Mouse (Mus musculus) liver, embryonic 14.5 days (tissue): ENCODE data around the gene Csmd2. TPM values are rescaled to one million over a fixed set of nuclear protein-coding genes. Genes with fewer than 3 reads are reported as not detected.

Experiments
- ATAC-seq: fragments of 200-750 bp; cut with Nextera tagmentation; 2 replicates; pipeline ENCODE4 v1.8.0; 2017; ENCODE audit warnings: moderate number of reproducible peaks, mild to moderate bottlenecking, moderate library complexity; ENCODE audit not compliant: insufficient read depth
- DNase-seq, 3 experiments: peaks; one replicate each; pipeline ENCODE4 v3.0.0-alpha.2; 2012 to 2013; ENCODE audit warnings: low read depth in 3 of 3, low spot score in 3 of 3
- H3K27ac ChIP-seq: fragments of 300-500 bp; sonication (generic); 2 replicates; pipeline ENCODE4 v1.5.1; 2014; ENCODE audit warnings: moderate library complexity, mild to moderate bottlenecking, control low read depth, inconsistent platforms
- H3K27me3 ChIP-seq: fragments of 300-500 bp; sonication (generic); 2 replicates; pipeline ENCODE4 v1.6.1; 2014; ENCODE audit warnings: mild to moderate bottlenecking, low read length, moderate library complexity; ENCODE audit not compliant: control insufficient read depth, insufficient read depth
- H3K36me3 ChIP-seq: fragments of 300-500 bp; sonication (generic); replicated peaks from 2 replicates; pipeline ENCODE4 v1.6.1; 2014; ENCODE audit warnings: low read depth; ENCODE audit not compliant: control insufficient read depth, insufficient read depth
- H3K4me1 ChIP-seq, 2 experiments: fragments of 200-500 bp in 1 of 2; fragments of 300-500 bp in 1 of 2; sonication (generic) in 1 of 2; replicated peaks; 2 replicates each; pipeline ENCODE4 v1.6.1; 2012 to 2014; ENCODE audit warnings: antibody characterized with exemption in 1 of 2, inconsistent platforms in 1 of 2, low read length in 1 of 2; ENCODE audit not compliant: control insufficient read depth in 2 of 2, insufficient read depth in 2 of 2
- H3K4me2 ChIP-seq: fragments of 300-500 bp; sonication (generic); 2 replicates; pipeline ENCODE4 v1.6.1; 2014; ENCODE audit warnings: low read depth, mild to moderate bottlenecking, control low read depth, moderate library complexity
- H3K4me3 ChIP-seq, 2 experiments: fragments of 200-500 bp in 1 of 2; fragments of 300-500 bp in 1 of 2; sonication (generic) in 1 of 2; 2 replicates each; pipeline ENCODE4 v1.5.1; 2012 to 2014; ENCODE audit warnings: low read depth in 2 of 2, low read length in 2 of 2, mild to moderate bottlenecking in 2 of 2, control low read depth in 1 of 2, inconsistent platforms in 1 of 2, moderate library complexity in 1 of 2; ENCODE audit not compliant: insufficient read depth in 1 of 2
- H3K9ac ChIP-seq: fragments of 300-500 bp; sonication (generic); replicated peaks from 2 replicates; pipeline ENCODE4 v1.6.1; 2014; ENCODE audit warnings: mild to moderate bottlenecking, control low read depth, moderate library complexity
- H3K9me3 ChIP-seq: fragments of 300-500 bp; sonication (generic); 2 replicates; pipeline ENCODE4 v1.6.1; 2016; ENCODE audit warnings: low read length, mixed read lengths; ENCODE audit not compliant: control insufficient read depth
- CTCF ChIP-seq: IDR thresholded peaks from 2 replicates; pipeline ENCODE4 v1.5.1; 2016; ENCODE audit warnings: antibody characterized with exemption, low read depth, control low read depth
- EP300 ChIP-seq: IDR thresholded peaks from 2 replicates; pipeline ENCODE4 v1.6.1; 2016; ENCODE audit warnings: antibody characterized with exemption, low read depth
- WGBS: fragments of 180-500 bp; shearing (Covaris S2); extraction: QIAGEN DNeasy Blood & Tissue Kit; methylation state at CpG from one replicate; pipeline ENCODE4 v1.1.7; 2014; ENCODE audit not compliant: insufficient replicate concordance; 5-methylcytosine and 5-hydroxymethylcytosine counted together
- polyA plus RNA-seq, 2 experiments: library from polyadenylated mRNA; depleted of rRNA in 1 of 2; stranded (reverse) in 1 of 2; unstranded in 1 of 2; fragments of >200 nt; fragmentation: Nextera tagmentation in 1 of 2; extraction: Ambion mirVana in 1 of 2; gene quantifications; 2 replicates each; pipeline versions ENCODE4 v1.2.1 to v1.2.3; 2012 to 2014

The Csmd2 gene
- polyA plus RNA-seq, 2 experiments: 0.01 TPM; not detected in 1

- 30% methylated on average over 14 of the region's 14 CpGs for WGBS
- no peak overlapping the region for H3K4me3 ChIP-seq
These were observed 628.1 kb downstream of the Csmd2 start for GRCm38 (mm10) chr4:128615761-128616160.

More at GRCm38 (mm10) chr4:128615761-128616160, 628.1 kb downstream of the Csmd2 start:
- DNase-seq (no peak), ATAC-seq (no peak)
- no peak overlapping the region for H3K9ac ChIP-seq
- peaks cover 2 to 11% of the 10 kb centered on the region in 2 experiments; a peak in 2 of 4 replicates for H3K4me1 ChIP-seq
- no peaks in the 10 kb centered on the region for H3K9me3 ChIP-seq
- H3K27ac ChIP-seq: no peak overlapping the region
- H3K36me3 ChIP-seq: no peaks in the 10 kb centered on the region
- peaks cover 23% of the 10 kb centered on the region for H3K27me3 ChIP-seq
- H3K4me2 ChIP-seq: no peak overlapping the region
- TF ChIP-seq EP300 (no peak), CTCF (no peak)

Other genes with a start within 250 kb of the Csmd2 start
- not detected in 2 replicates for gene CK137956, start 16.9 kb upstream of the Csmd2 start, polyA plus RNA-seq (2012; rRNA removed)
- not detected in 2 replicates for gene CK137956, start 16.9 kb upstream of the Csmd2 start, polyA plus RNA-seq (2014; fragmentation: Nextera tagmentation; extraction: Ambion mirVana)